Mouse (Mus musculus) erythroblast, adult 5-6 weeks (primary cell): ENCODE data around the gene Socs4. TPM values are rescaled to one million over a fixed set of nuclear protein-coding genes. Genes with fewer than 3 reads are reported as not detected.

Experiments
- ATAC-seq: replicated peaks from 2 replicates; pipeline ENCODE4 v1.8.0; 2016; ENCODE audit warnings: moderate number of reproducible peaks, mild to moderate bottlenecking, moderate TSS enrichment, inconsistent platforms; ENCODE audit not compliant: poor library complexity, low FRiP score, severe bottlenecking
- total RNA-seq, 2 experiments: library from RNA; stranded (forward) in 1 of 2; stranded (reverse) in 1 of 2; fragments of 150-400 nt in 1 of 2; fragments of 200-764, 138-1000 nt in 1 of 2; gene quantifications; 2 replicates each; pipeline versions ENCODE4 v1.2.3 to v1.2.4; 2015 to 2017; ENCODE audit warnings: low replicate concordance in 2 of 2

The Socs4 gene
- total RNA-seq (2015; ENCODE audit: low replicate concordance) (17.3 and 23.4 TPM in 2 replicates), total RNA-seq (2017; ENCODE audit: low replicate concordance) (18.7 and 20.9 TPM in 2 replicates)

DNA sequence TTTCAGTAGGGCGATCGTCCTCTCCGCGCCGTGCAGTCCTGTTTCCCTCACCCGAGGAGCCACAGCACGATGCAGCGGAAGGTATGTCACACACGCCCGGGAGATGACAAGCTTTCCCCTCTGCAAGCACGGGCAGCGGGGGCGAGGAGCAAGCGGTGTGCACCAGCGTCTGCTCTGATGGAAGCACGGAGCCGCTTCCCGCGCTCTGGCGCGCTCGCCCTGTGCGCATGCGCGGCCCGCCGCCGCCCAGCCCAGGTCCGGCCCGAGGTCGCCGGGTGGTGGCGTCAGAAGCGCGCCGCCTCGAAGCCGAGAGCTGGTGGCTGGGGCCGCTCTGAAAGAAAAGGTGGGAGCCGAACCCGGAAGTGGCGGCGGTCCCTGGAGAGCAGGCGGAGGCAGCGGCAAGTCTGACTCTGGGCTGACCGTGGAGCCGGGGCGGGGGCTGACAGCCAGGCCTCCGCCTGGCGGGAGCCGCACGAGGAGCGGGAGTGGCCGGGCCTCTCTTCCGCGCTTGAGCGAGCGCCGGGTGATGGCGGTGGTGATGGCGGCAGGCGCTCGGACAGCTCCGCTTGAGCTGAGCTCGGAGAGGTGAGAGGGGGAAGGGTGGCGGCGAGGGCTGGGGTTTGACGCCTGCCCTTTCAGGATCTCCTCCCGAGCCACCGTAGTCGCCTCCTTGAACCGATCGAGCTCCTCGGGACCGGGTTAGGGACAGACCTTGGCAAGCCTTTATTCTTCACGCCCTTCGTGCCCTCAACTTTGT lies at the start of gene Socs4, which contains the start of gene Wdhd1:
TSS of gene Socs4 (plus strand) at position 295 of the 757 bp plus-strand sequence.
TSS of gene Wdhd1 (minus strand) at position 221 of the 757 bp plus-strand sequence.
- peak; percentile 84 for ATAC-seq

DNA sequence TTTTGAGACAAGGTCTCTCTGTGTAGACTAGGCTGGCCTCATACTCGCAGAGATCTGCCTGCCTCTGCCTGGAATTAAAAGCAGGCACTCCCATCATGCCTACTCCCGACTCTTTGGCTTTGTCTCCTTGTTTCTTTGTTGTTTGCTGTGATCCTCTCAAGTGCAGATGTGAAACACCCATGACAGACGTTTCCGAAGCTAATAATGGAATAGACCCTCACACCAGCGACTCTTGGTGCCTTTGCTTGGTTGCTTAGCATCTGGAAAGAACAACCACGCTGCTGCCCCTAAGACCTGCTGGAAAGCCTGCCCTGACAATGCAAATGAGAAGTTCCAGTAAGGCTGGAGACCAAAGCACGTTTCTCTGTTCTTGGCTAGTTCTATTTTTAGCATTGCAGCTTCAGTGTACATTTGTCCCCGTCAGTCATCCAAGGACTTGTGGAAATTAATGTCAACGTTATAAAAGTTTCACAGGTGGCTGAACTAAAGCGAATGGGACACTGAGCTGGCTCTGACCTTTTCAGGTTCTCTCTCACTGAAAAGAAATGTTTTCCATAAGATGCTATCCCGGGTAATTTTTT lies 46.8 kb upstream of the Socs4 start:
- ATAC-seq = no peak

DNA sequence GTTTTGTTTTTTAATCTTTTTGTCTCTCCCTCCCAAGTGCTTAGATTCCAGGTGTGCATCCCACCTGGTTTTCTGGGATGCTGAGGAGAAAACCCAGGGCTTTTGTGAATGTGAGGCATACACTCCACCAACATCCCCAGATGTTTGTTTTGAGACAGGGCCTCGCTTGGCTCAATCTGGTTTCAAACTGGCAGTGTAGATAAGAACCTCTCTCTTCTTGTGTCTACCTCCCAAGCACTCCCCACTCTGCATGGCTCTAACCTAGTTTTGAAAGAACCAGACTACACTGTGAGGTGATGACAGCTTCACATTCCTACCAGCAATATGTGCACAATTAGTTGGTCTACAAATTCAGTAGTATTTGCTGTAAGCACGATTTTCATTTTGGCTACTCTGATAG lies 43.1 kb upstream of the Socs4 start:
- ATAC-seq = peak; percentile 89

- peak; percentile 87 for ATAC-seq
Observed at GRCm38 (mm10) chr14:47234032-47234431, 42.7 kb upstream of the Socs4 start.

GRCm38 (mm10) chr14:47234526-47235250 lies 42.0 kb upstream of the Socs4 start:
- 0 out of 2 replicates have a peak, but pooled peaks have one; percentile 19 for ATAC-seq

DNA sequence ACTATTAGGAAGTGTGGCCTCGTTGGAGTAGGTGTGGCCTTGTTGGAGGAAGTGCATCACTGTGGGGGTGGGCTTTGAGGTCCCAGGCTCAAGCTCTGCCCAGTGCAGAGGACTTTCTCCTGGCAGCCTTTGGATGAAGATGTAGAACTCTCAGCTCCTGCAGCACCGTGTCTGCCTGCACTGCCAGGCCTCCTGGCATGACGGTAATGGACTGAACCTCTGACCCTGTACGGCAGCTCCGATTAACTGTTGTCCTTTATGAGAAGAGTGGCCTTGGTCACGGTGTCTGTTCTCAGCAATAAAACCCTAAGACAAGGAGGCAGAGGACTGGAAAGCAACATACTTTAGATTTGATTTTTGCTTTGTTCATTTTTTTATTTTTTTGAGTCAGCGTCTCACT lies 40.2 kb upstream of the Socs4 start:
- no peak for ATAC-seq

DNA sequence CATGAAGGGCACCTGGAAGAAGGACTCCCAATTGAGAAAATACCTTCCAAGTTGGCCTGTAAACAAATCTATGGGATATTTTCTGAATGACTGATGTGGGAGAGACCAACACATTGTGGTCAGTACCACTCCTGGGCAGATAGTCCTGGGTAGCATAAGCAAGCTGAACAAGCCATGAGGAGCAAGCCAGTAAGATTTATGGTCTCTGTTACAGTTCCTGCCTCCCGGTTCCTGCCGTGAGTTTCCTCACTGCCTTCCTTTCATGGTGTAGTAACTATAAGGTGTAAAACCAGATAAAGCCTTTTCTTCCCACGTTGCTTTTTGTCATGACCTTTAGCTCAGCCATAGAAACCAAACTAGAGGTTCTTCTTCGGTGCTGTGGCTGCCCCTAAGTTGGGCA lies 39.4 kb upstream of the Socs4 start:
- ATAC-seq = no peak

DNA sequence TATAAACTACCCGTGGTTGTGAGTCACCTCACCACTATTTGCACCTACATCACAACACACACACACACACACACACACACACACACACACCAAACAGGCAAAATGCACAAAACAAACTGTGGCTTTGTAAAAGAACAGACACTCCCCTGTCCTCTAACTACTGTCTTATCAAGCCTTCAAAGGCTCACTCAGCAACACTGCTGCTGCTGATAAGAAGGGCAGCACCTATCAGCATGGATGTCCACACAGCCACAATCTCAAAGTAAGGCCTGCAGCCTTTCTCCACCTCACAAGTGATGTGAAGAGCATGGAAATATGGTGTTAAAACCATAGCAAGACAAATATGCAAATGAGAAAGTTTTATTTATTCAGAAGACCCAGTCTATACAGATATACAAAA lies 36.1 kb upstream of the Socs4 start:
- peak; percentile 97 for ATAC-seq

DNA sequence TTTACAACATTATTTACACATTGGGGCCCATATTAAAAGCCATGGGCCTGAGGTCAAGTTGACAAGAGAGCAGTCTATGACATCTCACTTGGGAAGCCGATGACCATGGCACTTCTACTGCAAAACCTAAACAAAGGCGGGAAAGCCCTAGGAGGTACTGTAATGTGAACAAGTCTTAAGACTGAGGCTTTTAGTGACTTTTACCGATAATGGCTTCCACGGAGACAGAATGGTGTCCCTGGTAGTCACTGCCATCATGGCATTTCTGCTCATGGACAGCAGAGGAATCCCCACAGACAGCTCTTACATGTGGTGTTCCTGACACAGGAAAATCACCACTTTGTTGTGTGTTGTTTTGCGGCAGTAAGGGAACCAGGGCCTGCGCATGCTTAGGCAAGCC lies 35.7 kb upstream of the Socs4 start:
- ATAC-seq = peak; percentile 40

GRCm38 (mm10) chr14:47242753-47243152 lies 34.0 kb upstream of the Socs4 start:
- no peak for ATAC-seq

- peak; percentile 81 for ATAC-seq
Observed at GRCm38 (mm10) chr14:47249839-47250238, 26.9 kb upstream of the Socs4 start.

GRCm38 (mm10) chr14:47264866-47265265 lies 11.9 kb upstream of the Socs4 start:
- no peak for ATAC-seq

DNA sequence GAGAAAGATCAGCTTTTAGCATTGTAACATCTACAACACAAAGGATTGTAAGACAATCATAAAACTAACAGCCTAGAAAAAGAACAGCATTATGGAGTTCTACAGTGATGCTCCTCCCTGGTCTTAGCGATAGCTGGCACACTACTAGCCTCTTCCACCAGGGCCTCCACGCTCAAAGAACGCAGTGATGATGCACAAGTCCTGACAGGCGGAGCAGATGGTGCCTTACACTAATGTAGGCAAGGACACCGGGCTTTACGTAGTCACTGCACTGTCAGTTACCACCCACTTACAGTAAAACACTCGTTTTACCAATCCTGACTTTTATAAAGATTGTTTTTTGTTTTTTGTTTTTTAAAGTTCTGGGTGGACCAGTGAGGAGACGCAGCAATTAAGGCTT lies 10.9 kb upstream of the Socs4 start:
- ATAC-seq = no peak

- ATAC-seq = no peak
Observed at GRCm38 (mm10) chr14:47269056-47269455, 7.7 kb upstream of the Socs4 start.

GRCm38 (mm10) chr14:47269706-47270105 lies 7.0 kb upstream of the Socs4 start:
- ATAC-seq = no peak

GRCm38 (mm10) chr14:47273751-47274150 lies 3.0 kb upstream of the Socs4 start:
- ATAC-seq = no peak

- peak; percentile 57 for ATAC-seq
Observed at GRCm38 (mm10) chr14:47275417-47275816, 1.3 kb upstream of the Socs4 start.

- ATAC-seq = peak; percentile 42
Observed at GRCm38 (mm10) chr14:47276036-47276603, 611 bp upstream of the Socs4 start.

- no peak for ATAC-seq
Observed at GRCm38 (mm10) chr14:47279058-47279457, 2.3 kb downstream of the Socs4 start.

- ATAC-seq = no peak
Observed at GRCm38 (mm10) chr14:47281535-47281934, 4.8 kb downstream of the Socs4 start.
